Mouse (Mus musculus): ENCODE results near the gene Grhl1.

Grhl1 gene

DNA sequence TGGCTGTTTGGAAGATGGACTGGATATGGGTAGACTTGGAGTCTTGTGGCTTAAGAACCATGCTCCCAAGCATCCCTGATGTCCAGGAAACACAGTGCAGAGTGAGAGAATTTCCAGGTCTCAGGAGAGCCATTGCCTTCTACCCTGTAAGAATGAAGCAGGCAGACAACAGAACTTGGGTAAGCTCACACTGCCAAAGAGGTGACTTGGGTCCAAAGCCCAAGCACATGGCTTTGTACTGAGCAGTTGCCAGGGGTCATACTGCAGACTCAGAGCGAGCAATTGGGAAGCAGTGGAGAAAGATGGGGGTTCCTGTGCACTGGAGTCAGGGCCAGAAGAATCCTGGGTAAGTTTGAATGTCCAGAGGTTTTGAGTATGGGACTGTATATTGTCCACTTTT lies 76.0 kb downstream of the Grhl1 start:
- DNase-seq = no peak

DNA sequence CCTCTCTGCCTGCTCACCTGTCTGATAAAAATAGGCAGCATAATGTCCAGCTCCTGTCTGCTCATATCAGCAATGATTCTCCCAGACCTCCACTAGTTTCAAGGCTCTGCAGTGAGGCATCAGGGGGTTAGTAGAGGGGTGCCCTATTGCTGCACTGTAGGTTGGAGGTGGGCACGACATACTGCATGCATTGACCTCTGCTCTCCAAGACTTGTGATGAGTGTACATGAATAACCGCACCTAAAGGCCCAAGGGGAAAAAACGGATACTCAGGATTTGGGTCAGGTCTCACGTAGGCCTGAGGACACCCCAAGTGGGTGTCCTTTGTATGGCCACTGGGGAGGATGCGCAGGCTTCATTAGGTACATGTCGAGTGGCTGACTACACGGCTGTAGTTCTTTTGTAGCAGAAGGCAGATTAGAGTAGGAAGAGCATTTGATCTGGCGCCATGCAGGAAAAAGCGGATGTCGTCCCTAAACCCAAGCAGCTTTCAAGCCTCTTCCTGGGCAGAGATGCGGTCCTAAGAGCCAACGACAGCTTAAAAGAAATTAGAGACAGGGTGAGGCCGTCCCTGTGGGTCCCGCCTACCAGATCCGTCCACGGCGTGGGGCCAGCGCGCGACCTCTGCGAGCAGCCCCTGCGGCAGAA lies 78.5 kb downstream of the Grhl1 start:
- no peak for DNase-seq

DNA sequence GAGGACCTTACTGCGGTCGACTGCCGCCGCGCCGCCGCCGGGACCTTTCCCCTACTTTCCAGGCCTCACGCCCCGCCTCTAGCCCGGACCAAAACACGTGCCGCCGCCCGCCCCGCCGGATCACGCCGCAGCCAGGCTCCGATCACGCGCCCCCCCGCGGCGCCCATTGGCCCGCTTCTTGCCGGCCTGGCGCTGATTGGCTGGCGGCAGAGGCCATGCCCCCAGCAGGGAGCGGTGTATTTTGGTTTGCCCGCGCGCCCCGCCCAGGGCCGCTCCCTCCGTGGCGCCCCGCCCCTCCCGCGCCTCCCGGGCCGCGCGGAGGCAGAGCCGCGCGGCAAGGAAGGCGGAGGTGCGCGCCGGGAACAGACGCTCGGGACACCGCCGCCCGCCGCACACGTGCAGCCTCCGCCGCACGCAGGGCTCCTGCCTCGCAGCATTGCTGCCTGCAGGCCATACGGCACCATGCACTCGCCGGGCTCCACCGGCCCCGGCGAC lies 79.0 kb downstream of the Grhl1 start, which contains the start of gene Klf11:
Gene Klf11, plus strand, starts transcription at position 212 of the 495 bp plus-strand sequence.
- DNase-seq = peak; percentile 97 to 98

DNA sequence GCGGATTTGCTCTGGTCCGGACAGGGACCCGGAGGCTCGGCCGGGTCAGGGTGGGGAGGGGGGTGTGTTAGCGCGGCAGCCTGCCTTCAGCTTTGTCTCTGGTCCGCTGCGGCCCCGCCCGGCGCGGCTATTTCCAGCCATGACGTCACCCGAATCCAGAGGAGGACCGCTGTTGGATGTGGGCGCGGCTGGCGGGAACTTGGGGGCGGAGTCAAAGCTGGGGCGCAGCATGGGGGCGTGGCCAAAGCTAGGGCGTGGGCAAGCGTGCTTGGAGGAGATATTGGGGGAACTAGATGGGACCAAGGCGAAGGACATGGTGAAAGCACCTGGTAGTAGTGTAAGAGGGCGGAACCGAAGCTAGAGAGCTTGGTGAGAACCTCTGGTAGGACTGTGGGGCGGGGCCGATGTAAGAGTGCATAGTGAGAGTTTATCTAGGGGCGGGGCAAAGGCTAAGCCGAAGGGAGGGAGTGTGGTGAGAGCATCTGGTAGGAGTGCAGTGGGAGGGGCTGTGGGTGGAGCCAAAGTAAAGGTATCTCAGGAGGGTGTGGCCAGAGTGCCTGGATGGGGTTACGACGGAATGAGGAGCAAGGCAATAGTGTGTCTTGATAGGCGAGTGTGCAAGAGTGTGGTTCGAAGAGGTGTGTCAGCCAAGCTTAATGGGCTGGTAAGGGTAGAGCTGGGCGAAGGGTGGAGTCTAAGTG lies 79.7 kb downstream of the Grhl1 start:
- peak; percentile 87 to 90 for DNase-seq

DNA sequence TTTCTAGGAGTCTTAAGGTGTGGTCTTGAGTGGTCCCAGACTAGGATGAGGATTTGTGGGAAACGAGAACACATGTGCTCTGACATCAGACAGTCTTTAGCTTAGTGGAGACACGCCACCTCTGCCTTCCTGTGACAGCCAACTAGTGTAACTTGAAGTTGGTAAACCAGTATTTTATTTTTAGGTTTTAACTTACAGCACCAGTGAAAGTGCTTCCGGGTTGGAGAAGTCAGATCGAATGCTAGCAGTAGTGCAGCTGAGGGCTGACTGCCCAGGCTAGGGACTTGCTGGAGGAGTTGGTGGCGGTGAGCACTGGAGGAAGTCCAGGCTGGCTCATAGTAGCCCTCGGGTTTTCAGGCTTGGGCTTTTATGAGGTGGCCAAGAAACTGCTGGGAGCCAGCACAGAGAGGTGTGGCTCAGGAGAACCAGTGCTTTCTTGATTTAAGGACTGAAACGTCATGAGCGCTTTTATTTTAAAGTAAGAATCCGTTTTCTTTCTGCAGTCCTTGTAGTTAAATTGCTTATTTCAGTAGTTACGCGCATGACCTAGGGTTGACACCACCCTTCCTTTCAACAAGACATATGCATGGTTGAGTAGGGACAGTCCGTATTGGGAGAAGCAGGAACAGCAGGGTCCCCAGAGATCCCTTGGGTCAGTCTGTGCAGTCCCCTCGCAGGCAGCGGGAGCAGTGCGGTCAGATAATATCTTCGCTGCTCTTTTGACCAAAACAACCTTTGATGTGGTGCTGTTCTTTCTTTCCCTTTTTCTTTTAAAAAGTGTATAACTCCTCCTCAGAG lies 82.2 kb downstream of the Grhl1 start:
- DNase-seq = no peak

DNA sequence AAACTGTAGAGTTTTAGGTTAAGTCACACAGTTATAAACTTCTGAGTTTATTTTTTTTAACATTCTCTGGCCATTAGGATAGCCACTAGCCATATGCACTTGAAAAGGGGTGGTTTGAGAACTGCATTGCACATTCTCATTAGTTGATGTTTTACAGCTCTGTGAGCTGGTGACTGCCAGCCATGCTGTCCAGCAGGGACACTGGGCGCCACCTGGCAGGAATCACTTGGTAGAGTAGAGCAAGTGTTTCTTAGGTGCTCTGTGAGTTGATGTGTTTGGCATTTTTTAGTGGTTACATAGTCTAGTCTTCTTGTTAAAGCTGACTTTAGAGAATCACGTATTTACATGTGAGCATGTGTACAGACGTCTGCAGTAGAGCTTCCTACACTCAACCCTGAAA lies 84.4 kb downstream of the Grhl1 start:
- no peak for DNase-seq

DNA sequence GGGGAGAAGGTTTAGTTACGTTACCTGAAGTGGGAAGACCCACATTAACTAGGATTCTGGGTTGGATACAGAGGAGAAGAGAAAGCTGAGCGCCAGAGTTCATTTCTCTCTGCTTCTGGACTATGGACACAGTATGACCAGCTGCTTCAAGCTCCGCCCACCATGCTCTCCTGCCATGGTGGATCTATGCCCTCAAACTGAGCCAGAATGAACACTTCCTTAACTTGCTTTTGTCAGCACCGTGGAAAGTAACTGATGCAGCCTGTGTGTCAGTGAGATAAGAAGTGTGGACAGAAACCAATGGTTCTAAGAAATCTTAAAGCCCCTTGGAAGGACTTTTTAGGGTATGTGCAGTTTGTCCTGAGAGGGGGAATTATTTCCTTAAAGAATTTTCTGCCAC lies 86.9 kb downstream of the Grhl1 start:
- DNase-seq = no peak

DNA sequence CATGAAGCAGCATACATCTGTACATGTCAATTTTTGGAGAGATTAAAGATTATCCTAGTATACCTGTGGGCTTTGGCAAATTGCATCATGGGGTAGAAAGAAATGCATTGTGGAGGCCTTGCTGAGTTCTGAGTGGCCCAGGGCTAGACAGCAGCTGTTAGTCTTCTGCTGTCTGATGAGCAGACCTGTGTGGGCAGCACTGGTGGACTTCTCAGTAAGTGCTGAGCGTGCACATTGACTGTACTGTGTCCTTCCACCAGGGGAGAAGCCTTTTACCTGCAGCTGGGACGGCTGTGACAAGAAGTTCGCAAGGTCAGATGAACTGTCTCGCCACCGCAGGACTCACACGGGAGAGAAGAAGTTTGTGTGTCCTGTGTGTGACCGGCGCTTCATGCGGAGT lies 87.8 kb downstream of the Grhl1 start:
- no peak for DNase-seq

DNA sequence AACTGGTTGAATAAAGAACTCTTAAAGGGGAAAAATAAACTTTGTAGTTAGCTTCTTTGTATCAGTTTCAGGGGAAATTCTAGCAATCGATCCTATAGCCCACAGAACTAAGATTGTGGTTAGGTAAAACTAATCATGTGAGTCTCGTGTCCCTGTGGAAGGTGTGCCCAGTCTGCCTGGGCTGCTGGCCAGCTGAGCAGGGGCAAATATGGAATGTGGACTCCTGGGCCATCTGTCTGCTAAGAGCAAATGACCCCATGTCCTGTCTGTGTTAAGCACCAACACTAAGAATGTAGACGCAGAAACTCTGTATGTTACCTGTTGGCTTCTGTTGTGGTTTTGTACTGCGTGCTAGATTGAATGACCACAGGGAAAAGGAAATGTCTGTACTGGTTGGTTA lies 89.0 kb downstream of the Grhl1 start:
- no peak for DNase-seq

DNA sequence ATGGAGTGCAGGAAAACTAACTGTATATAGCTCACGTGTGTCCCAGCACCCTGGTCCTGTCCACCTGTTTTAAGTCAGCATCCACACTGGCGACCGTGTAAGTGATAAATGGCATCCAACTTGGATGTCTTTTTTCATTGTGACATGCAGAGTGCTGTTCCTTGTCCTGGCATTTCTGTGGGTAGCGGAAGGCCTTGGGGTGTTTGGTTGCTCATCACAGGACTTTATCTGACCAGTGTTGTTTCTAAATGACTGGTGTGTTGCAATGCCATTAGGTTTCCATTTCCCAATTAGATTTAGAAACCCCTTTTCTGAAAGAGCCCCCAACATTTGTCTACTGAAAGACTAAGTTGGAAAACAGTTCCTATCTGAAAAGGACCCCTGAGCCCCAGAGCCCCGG lies 90.0 kb downstream of the Grhl1 start:
- no peak for DNase-seq
